Mouse (Mus musculus): Measurements from ENCODE around the gene F2rl2. TPM values are rescaled to one million over a fixed set of nuclear protein-coding genes. Genes with fewer than 3 reads are reported as not detected.

The F2rl2 gene
- polyA plus RNA-seq, 1 experiment = 0.88 TPM

- DNase-seq (ENCODE audit: low read depth) = no peak
- TF ChIP-seq CTCF (IDR thresholded peaks at IDR 0.05; ENCODE audit: borderline replicate concordance, extremely low read depth, insufficient read depth, insufficient read length) = no peak
- no peak for TF ChIP-seq POLR2A (IDR thresholded peaks at IDR 0.05; ENCODE audit: borderline replicate concordance, extremely low read depth, insufficient read depth, insufficient read length, poor library complexity, severe bottlenecking)
These were observed 6.7 kb downstream of the F2rl2 start for GRCm38 (mm10) chr13:95703376-95703775.

DNA sequence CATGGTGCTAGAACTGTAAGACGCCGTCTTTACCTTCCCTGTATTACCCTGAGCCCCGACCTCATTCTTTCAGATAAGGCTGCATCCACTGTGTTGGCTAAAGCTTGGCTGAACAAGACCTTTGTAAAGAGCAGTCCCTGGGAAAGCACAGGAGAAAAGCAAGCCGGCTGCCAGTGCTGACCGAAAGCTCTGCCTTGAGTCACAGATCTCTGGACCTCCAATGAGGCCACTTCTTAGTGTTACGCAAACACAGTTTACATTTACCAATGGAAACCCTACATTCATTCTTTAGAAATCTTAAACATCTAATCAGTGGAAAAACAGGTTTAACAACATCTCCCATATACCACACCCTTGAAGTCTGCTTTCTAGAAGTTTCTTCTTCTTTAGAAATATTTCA is 8.9 kb downstream of the F2rl2 start:
- TF ChIP-seq CTCF (IDR thresholded peaks at IDR 0.05; ENCODE audit: borderline replicate concordance, extremely low read depth, insufficient read depth, insufficient read length) (no peak), POLR2A (IDR thresholded peaks at IDR 0.05; ENCODE audit: borderline replicate concordance, extremely low read depth, insufficient read depth, insufficient read length, poor library complexity, severe bottlenecking) (no peak)
- no peak for DNase-seq (ENCODE audit: low read depth)

GRCm38 (mm10) chr13:95712054-95712453 is 15.4 kb downstream of the F2rl2 start:
- TF ChIP-seq POLR2A (IDR thresholded peaks at IDR 0.05; ENCODE audit: borderline replicate concordance, extremely low read depth, insufficient read depth, insufficient read length, poor library complexity, severe bottlenecking) (no peak), CTCF (IDR thresholded peaks at IDR 0.05; ENCODE audit: borderline replicate concordance, extremely low read depth, insufficient read depth, insufficient read length) (no peak)
- DNase-seq (ENCODE audit: low read depth) = no peak

DNA sequence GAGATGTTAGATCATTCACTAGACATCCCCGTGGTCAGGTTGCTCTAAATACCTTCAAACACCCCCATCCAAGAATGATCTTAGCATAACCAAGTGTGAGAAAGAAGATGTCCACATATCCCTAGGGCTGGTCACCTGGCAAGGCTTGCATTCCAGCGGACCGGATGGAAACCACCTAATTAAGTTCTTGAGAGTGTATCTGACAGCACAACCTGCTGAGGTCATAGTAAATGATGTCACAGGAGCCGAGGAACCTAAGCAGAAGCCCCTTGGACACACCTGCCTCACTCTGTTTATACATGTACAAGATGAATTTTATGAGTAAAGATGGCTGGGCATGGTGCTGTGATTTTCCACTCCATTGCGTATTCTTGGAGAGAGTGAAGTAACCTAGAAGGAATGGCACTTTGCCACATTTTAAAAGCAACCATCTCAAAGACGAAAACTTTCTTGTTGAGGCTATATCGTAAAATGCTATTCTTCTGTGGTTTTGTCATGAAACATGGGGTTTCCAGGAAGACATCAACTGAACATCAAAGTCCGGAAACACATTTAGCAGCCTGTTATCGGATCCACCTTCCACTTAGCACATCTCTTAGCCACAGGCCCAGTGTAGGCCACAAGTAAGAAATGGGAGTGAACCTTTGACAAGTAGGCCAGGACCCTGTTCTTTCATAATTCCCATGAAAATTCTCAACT is 16.1 kb downstream of the F2rl2 start:
- TF ChIP-seq CTCF (IDR thresholded peaks at IDR 0.05; ENCODE audit: borderline replicate concordance, extremely low read depth, insufficient read depth, insufficient read length) (no peak), POLR2A (IDR thresholded peaks at IDR 0.05; ENCODE audit: borderline replicate concordance, extremely low read depth, insufficient read depth, insufficient read length, poor library complexity, severe bottlenecking) (no peak)
- DNase-seq (ENCODE audit: low read depth) = no peak

DNA sequence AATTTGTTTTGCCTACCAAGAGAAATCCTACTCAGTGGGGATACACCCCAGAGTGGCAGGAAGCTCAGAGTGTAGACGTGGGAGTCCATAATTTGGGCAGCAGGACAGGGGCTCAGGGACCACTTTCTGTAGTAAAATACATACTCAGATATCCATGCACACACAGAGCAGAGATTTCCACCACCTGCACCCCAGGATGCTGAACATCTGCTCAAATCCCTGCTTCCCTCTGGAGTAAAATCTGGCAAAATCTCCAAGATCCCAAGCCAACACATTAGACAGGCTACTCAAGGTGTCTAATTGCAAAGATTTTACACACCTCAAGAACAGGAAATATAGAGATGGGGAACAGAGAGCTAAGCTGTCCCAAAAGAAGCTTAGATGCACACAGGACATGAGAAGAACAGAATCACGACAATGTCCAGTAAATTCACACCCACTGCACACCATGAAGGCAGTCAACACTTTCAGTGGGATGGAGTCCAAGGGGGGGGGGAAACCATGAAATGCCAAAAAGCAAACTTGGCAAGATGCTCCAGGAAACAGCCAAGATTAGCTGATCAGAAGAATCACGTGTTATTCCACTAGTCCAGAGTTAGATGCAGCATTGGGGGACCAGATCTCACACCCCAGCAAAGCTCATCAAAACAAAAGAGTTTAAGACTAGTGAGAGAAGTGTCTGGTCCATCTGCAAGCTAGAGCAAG is 17.8 kb downstream of the F2rl2 start:
- DNase-seq (ENCODE audit: low read depth) = peak; percentile 55
- no peak for TF ChIP-seq POLR2A (IDR thresholded peaks at IDR 0.05; ENCODE audit: borderline replicate concordance, extremely low read depth, insufficient read depth, insufficient read length, poor library complexity, severe bottlenecking)
- no peak for TF ChIP-seq CTCF (IDR thresholded peaks at IDR 0.05; ENCODE audit: borderline replicate concordance, extremely low read depth, insufficient read depth, insufficient read length)

DNA sequence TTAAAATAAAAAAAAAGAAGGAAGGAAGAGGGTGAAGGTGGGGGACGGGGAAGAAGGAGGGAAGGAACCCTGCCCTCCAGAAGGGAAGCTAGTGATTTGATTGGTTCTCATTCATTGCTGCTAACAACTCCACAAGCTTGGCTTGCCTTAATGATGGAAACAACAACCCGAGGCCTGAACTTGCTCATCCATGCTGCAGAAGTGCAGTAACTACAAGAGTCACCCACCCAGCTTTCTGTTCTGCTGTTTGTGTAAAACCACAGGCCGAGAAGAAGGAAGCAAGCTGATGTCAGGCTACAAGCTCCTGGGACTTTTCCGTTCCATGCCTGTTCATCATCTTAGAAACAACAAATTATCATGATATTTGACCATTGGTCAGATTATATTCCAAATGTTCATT is 18.7 kb downstream of the F2rl2 start:
- no peak for DNase-seq (ENCODE audit: low read depth)
- TF ChIP-seq CTCF (IDR thresholded peaks at IDR 0.05; ENCODE audit: borderline replicate concordance, extremely low read depth, insufficient read depth, insufficient read length) = no peak
- TF ChIP-seq POLR2A (IDR thresholded peaks at IDR 0.05; ENCODE audit: borderline replicate concordance, extremely low read depth, insufficient read depth, insufficient read length, poor library complexity, severe bottlenecking) = no peak

DNA sequence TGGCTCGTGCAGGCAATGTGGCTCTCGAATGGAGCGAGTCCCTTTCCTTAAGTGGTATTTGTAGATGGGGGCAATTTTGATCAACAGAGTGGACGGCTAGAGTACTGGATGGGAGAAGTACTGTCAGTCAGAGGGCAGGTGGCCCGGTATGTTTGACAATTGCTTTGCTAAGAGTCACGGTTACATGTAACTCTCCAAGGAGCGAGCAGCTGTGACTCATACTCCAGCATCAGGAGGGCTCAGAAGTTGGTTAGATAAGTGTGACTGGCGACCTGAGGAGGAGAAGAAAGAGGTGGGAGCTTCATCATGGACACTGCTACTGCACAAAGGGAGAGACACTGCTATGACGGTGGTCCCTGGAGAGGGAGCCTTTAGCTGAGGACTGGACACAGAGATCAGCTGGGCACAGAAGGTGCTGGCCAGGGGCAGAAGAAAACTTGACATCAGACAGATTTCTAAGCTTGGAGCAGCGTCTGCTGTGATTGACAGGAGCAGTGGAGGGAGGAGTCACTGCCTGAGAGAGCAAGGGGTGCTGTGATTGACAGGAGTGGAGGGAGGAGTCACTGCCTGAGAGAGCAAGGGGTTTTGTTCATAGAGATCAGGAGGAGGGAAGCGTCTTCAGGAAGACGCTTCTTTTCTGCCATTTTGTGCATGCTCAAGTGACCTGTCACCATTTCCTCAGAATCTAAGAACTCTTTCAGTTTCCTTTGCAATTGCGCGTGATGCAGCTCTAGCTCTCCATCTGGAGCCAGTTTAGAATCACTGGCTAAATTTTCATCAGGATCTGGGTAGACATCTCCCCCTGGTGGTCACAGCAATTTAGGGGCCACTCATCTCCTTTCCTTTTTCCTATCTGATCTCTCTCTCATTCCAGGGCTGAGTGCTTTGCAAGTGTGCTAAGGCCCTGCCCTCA is 22.9 kb downstream of the F2rl2 start:
- peak; percentile 71; the same call in 1 of the 2 replicates for TF ChIP-seq CTCF (IDR thresholded peaks at IDR 0.05; ENCODE audit: borderline replicate concordance, extremely low read depth, insufficient read depth, insufficient read length)
- TF ChIP-seq POLR2A (IDR thresholded peaks at IDR 0.05; ENCODE audit: borderline replicate concordance, extremely low read depth, insufficient read depth, insufficient read length, poor library complexity, severe bottlenecking) = no peak
- DNase-seq (ENCODE audit: low read depth) = peak; percentile 85

GRCm38 (mm10) chr13:95730491-95730890 is 33.8 kb downstream of the F2rl2 start:
- TF ChIP-seq CTCF (IDR thresholded peaks at IDR 0.05; ENCODE audit: borderline replicate concordance, extremely low read depth, insufficient read depth, insufficient read length) = no peak
- TF ChIP-seq POLR2A (IDR thresholded peaks at IDR 0.05; ENCODE audit: borderline replicate concordance, extremely low read depth, insufficient read depth, insufficient read length, poor library complexity, severe bottlenecking) = no peak
- DNase-seq (ENCODE audit: low read depth) = no peak

GRCm38 (mm10) chr13:95739651-95740050 is 43.0 kb downstream of the F2rl2 start:
- peak; percentile 46; the same call in 1 of the 2 replicates for TF ChIP-seq CTCF (IDR thresholded peaks at IDR 0.05; ENCODE audit: borderline replicate concordance, extremely low read depth, insufficient read depth, insufficient read length)
- TF ChIP-seq POLR2A (IDR thresholded peaks at IDR 0.05; ENCODE audit: borderline replicate concordance, extremely low read depth, insufficient read depth, insufficient read length, poor library complexity, severe bottlenecking) = no peak
- peak; percentile 59 for DNase-seq (ENCODE audit: low read depth)

- TF ChIP-seq CTCF (IDR thresholded peaks at IDR 0.05; ENCODE audit: borderline replicate concordance, extremely low read depth, insufficient read depth, insufficient read length) (no peak), POLR2A (IDR thresholded peaks at IDR 0.05; ENCODE audit: borderline replicate concordance, extremely low read depth, insufficient read depth, insufficient read length, poor library complexity, severe bottlenecking) (no peak)
- no peak for DNase-seq (ENCODE audit: low read depth)
These were observed 45.4 kb downstream of the F2rl2 start for GRCm38 (mm10) chr13:95741813-95742689.
